Mouse (Mus musculus): ENCODE data around the gene Fndc3c1.
"Not testable (repeated sequence)": the region's sequence is repeated elsewhere in the genome, so short reads cannot be mapped to it uniquely, and the experiment has no call there.

Fndc3c1 gene

DNA sequence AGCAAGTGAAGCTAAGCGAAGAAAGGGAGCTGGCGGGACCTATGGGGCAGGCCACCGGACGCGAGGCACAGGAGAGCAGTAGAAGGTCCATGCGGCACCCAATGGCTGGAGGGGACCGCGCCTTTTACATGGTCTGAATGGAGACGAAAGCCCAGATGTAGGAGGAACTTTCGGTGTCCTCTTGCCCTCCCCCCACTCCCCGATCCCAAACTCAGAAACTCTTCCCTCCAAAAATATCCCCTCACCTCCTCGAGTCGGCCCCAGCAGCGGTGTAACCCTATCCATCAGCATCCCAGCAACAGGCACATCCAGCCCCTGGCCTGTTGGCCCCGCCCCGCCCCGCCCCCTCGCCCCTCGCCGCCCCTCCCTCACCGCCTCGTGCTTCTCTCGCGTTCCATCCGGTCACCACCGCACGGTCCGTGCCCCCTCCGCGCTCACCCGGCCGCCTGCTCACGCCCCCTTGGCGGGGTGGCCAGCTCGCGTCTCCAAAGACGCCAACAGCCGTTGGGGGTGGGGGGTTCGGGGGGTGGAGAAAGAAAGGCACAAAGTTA is at the start of gene Fndc3c1:
TSS of gene Fndc3c1 (minus strand) at position 301 of the 551 bp plus-strand sequence.
- peak; percentile 49 for DNase-seq (ENCODE audit: extremely low spot score, low read depth, low spot score)

- DNase-seq (ENCODE audit: extremely low spot score, low read depth, low spot score), result no peak
Measured at GRCm38 (mm10) chrX:106486451-106486850, 1.2 kb upstream of the Fndc3c1 start.

DNA sequence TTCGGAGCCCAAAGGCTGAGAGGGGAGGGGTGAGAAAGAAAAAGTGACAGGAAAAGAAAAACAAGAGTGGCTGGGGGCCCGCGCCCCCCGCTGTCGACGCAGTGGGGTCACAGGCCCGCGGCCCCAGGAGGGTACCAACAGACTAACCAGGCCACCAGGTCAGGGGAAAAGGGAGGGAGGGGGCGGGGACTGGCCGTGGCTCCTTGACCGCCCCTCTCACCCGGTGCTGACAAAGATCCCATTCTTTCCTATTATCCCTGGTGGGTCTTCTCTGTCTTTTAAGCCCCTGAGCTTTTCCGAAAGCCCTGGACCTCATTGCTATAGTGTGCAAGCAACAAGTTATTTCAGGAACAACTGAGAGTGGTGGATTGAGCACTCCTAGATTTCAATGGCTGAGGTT is 470 bp upstream of the Fndc3c1 start:
- DNase-seq (ENCODE audit: extremely low spot score, low read depth, low spot score), result no peak

DNA sequence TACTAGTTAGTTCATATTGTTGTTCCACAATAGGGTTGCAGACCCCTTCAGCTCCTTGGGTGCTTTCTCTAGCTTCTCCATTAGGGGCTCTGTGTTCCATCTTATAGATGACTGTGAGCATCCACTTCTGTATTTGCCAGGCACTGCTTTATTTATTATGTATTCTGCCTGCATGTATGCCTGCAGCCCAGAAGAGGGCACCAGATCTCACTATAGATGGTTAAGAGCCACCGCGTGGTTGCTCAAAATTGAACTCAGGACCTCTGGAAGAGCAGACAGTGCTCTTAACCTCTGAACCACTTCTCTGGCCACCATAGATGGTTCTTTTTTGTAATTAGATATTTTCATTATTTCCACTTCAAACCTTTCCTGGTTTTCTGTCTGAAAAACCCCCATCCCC is 5.3 kb downstream of the Fndc3c1 start:
- not testable (repeated sequence) for DNase-seq (ENCODE audit: extremely low spot score, low read depth, low spot score)

- no peak for DNase-seq (ENCODE audit: extremely low spot score, low read depth, low spot score)
Measured at GRCm38 (mm10) chrX:106385304-106385703, 99.9 kb downstream of the Fndc3c1 start.

GRCm38 (mm10) chrX:106380608-106381007 is 104.6 kb downstream of the Fndc3c1 start:
- no peak for DNase-seq (ENCODE audit: extremely low spot score, low read depth, low spot score)
